In the genomic region with DNA sequence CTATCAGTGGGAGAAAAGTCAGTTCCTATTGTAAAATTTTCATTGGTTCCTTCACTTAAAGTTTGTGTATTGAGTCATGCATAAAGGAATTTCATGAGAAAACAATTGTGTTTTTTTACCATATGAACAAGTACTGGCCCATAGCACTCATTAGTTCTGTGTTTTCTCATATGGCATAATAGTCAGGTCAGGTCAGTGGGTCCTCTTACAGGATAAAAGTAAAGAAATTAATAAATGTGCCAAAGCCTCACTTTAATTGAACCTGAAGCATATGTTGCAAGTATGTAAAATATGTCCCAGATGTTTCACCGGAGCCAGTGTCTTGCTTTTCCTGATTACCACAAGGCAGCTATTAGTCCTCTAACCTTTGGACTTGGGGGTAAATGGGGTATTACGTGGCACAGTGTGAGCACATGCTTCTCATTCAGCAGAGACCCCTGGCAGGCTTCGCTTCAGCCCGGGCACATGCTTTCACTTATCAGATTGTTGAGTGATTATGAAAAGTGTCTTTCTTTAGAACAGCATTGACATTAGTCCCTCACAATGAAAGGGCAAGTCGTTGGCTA, we compare ENCODE assay signal across 21 mouse cellular contexts.
DNase-seq lines count a peak whose midpoint lies in the region; ATAC-seq and TF ChIP-seq lines count a peak whose summit lies in the region.
"Had no signal": no experiment of that assay in that cellular context is flagged by ENCODE, and none has a peak within 500 bp of the region (broad histone marks: within the 10 kb centered on the region; RNA-seq: fewer than 3 reads in every experiment).

No protein-coding gene starts in this region.

- H3K4me2 ChIP-seq in neural tube, embryonic 15.5 days = no peak overlapping the region
- no peak overlapping the region for H3K4me2 ChIP-seq in intestine, postnatal 0 days (replicated peaks; ENCODE audit: low read depth)
- H3K4me2 ChIP-seq: embryonic facial prominence, embryonic 13.5 days; forebrain, embryonic 12.5 days had no signal

- peak; percentile 23 for DNase-seq in neural tube, embryonic 10.5 days (ENCODE audit: extremely low spot score, low spot score)
- peak; percentile 78 for DNase-seq in embryonic facial prominence, embryonic 10.5 days (ENCODE audit: low spot score)
- DNase-seq in limb, embryonic 10.5 days (ENCODE audit: low spot score) = peak; percentile 69
- no peak for DNase-seq in lung, postnatal 25 days (ENCODE audit: low spot score)
- DNase-seq in left cerebral cortex, adult 11 months (ENCODE audit: low spot score) = no peak
- DNase-seq in ovary, postnatal 14 days (ENCODE audit: low spot score) = no peak
- DNase-seq: adrenal gland, adult 2 months; cerebellum, postnatal 14 days; gastrocnemius, postnatal 25 days; heart, adult 2 months; heart, postnatal 36 days; kidney, adult 2 months; kidney, postnatal 10 days; thymus, postnatal 14 days had no signal

- no peaks in the 10 kb centered on the region for H3K36me3 ChIP-seq in neural tube, embryonic 15.5 days
- no peaks in the 10 kb centered on the region for H3K36me3 ChIP-seq in embryonic facial prominence, embryonic 10.5 days (replicated peaks)
- no peaks in the 10 kb centered on the region for H3K36me3 ChIP-seq in limb, embryonic 10.5 days
- no peaks in the 10 kb centered on the region for H3K36me3 ChIP-seq in intestine, postnatal 0 days (ENCODE audit: control insufficient read depth, insufficient read depth)
- H3K36me3 ChIP-seq: embryonic facial prominence, embryonic 13.5 days; forebrain, embryonic 12.5 days had no signal

- no peaks in the 10 kb centered on the region for H3K9me3 ChIP-seq in neural tube, embryonic 15.5 days (replicated peaks)
- H3K9me3 ChIP-seq in embryonic facial prominence, embryonic 10.5 days = no peaks in the 10 kb centered on the region
- no peaks in the 10 kb centered on the region for H3K9me3 ChIP-seq in limb, embryonic 10.5 days (replicated peaks)
- H3K9me3 ChIP-seq in intestine, postnatal 0 days (ENCODE audit: control insufficient read depth) = no peaks in the 10 kb centered on the region
- H3K9me3 ChIP-seq: embryonic facial prominence, embryonic 13.5 days; forebrain, embryonic 12.5 days had no signal

- 62% methylated on average over 5 of the region's 5 CpGs for WGBS in neural tube, embryonic 15.5 days
- 30% methylated on average over 5 of the region's 5 CpGs for WGBS in embryonic facial prominence, embryonic 10.5 days
- WGBS in limb, embryonic 10.5 days = 25% methylated on average over 5 of the region's 5 CpGs
- WGBS in intestine, postnatal 0 days = 74% methylated on average over 5 of the region's 5 CpGs

- no peak overlapping the region for H3K27ac ChIP-seq in neural tube, embryonic 15.5 days (replicated peaks)
- no peak overlapping the region for H3K27ac ChIP-seq in embryonic facial prominence, embryonic 10.5 days (replicated peaks)
- H3K27ac ChIP-seq in limb, embryonic 10.5 days = no peak overlapping the region
- no peak overlapping the region for H3K27ac ChIP-seq in intestine, postnatal 0 days (ENCODE audit: low read depth, low read length)
- H3K27ac ChIP-seq: embryonic facial prominence, embryonic 13.5 days; forebrain, embryonic 12.5 days; heart, adult 2 months; liver, embryonic 14.5 days had no signal

- no peaks in the 10 kb centered on the region for H3K27me3 ChIP-seq in neural tube, embryonic 15.5 days (replicated peaks)
- no peaks in the 10 kb centered on the region for H3K27me3 ChIP-seq in embryonic facial prominence, embryonic 10.5 days (replicated peaks; ENCODE audit: low read depth, poor library complexity, severe bottlenecking)
- no peaks in the 10 kb centered on the region for H3K27me3 ChIP-seq in limb, embryonic 10.5 days (ENCODE audit: low read depth, poor library complexity, severe bottlenecking)
- H3K27me3 ChIP-seq in intestine, postnatal 0 days (replicated peaks; ENCODE audit: control insufficient read depth, insufficient read depth, low read length) = no peaks in the 10 kb centered on the region
- H3K27me3 ChIP-seq: embryonic facial prominence, embryonic 13.5 days; forebrain, embryonic 12.5 days had no signal

- no peak overlapping the region for H3K4me3 ChIP-seq in neural tube, embryonic 15.5 days (replicated peaks)
- no peak overlapping the region for H3K4me3 ChIP-seq in embryonic facial prominence, embryonic 10.5 days
- no peak overlapping the region for H3K4me3 ChIP-seq in limb, embryonic 10.5 days
- no peak overlapping the region for H3K4me3 ChIP-seq in intestine, postnatal 0 days (ENCODE audit: low read depth, low read length)
- H3K4me3 ChIP-seq: embryonic facial prominence, embryonic 13.5 days; forebrain, embryonic 12.5 days; heart, adult 2 months had no signal

- no peak for TF ChIP-seq CTCF in intestine, postnatal 0 days (IDR thresholded peaks at IDR 0.05; ENCODE audit: low read depth)

- H3K4me1 ChIP-seq in neural tube, embryonic 15.5 days = no peaks in the 10 kb centered on the region
- H3K4me1 ChIP-seq in embryonic facial prominence, embryonic 10.5 days = peaks cover 60% of the 10 kb centered on the region
- H3K4me1 ChIP-seq in limb, embryonic 10.5 days = peaks cover 46% of the 10 kb centered on the region
- H3K4me1 ChIP-seq in intestine, postnatal 0 days (replicated peaks; ENCODE audit: control insufficient read depth, insufficient read depth, low read length) = no peaks in the 10 kb centered on the region
- H3K4me1 ChIP-seq: forebrain, embryonic 12.5 days had no signal

- no peak for ATAC-seq in neural tube, embryonic 15.5 days (ENCODE audit: low FRiP score)
- ATAC-seq in intestine, postnatal 0 days = no peak
- ATAC-seq: lung, postnatal 0 days; midbrain, embryonic 16.5 days had no signal

- no peak overlapping the region for H3K9ac ChIP-seq in neural tube, embryonic 15.5 days (replicated peaks)
- no peak overlapping the region for H3K9ac ChIP-seq in intestine, postnatal 0 days (ENCODE audit: low read depth, low read length)
- H3K9ac ChIP-seq: embryonic facial prominence, embryonic 13.5 days; forebrain, embryonic 12.5 days; liver, embryonic 14.5 days had no signal

Comparison
In these comparisons a context has a peak if more than half of its experiments do, and no peak if none do; other contexts are left out.
1. DNase-seq: peak in neural tube, embryonic 10.5 days (single experiment), embryonic facial prominence, embryonic 10.5 days (single experiment) and limb, embryonic 10.5 days (single experiment); none in lung, postnatal 25 days (single experiment), left cerebral cortex, adult 11 months (single experiment) and ovary, postnatal 14 days (single experiment).